Mouse (Mus musculus) right cerebral cortex, postnatal 4 days (tissue): ENCODE results near the gene Aff1.

Experiments used
- DNase-seq: peaks from one replicate; pipeline ENCODE4 v3.0.0-alpha.2; 2022

The Aff1 gene

DNA sequence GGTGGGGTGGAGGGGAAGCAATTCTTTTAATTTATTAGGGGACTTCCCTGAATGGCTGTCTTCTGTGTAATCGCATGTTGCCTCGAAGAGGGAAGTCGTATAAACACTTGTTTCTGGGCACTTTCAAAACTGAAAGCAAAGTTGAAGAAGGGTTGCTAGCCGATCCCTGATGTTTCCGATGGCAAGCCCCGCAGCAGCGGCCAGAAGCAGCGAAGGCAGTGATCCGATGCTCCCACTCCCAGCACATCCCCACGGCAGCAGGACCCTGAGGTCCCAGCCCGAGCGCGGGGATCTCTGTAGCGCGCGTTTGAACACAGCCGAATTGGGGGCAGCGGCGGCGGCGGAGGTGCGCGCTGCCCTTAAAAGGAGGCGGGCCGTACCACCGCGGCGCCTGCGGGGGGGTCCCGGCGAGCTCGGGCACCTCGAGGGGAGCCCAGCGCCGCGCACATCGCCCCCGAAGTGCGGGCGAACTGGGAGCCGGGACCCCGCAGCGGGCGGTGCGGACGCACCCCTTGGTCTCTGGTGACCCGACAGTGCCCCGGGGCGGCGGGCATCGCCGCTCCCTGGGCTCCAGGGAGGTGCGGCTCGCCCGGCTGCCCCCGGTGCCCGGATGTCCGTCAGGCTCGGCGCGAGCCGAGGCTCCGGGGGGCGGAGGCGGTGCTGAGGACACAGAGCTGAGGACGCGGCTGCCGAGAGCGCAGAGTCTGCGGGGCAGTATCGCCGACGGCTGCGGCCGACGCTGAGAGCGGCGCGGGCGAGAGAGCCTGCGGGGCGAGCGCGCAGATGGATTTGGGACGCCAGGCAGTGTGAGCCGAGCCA is 61.5 kb downstream of the Aff1 start:
- peak; percentile 76 for DNase-seq

GRCm38 (mm10) chr5:103754330-103755134 is 62.4 kb downstream of the Aff1 start:
- DNase-seq: no peak

GRCm38 (mm10) chr5:103755135-103755487 is 62.9 kb downstream of the Aff1 start:
- DNase-seq: no peak

- no peak for DNase-seq
Observed at GRCm38 (mm10) chr5:103756231-103756714, 64.1 kb downstream of the Aff1 start.

DNA sequence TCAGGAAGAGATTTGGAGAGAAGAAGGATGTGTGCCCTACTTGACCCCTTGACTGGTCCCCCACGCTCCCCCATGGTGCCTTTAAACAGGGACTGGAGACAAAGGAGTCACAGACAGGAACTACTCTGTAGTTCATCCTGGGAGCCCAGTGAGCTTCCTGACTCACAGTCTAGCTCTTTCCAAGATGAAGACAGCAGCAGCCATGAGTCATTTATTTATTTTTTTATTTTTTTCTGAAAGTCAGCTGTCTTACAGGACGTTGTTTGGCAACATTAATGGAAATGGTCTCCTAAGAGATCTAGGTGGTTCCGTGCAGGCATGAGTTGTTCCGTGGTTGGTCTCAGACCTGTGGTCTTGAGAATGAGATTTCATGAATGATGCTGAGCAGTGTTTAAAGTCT is 66.3 kb downstream of the Aff1 start:
- no peak for DNase-seq

GRCm38 (mm10) chr5:103759489-103760424 is 67.6 kb downstream of the Aff1 start:
- no peak for DNase-seq

- DNase-seq: no peak
Observed at GRCm38 (mm10) chr5:103760425-103761131, 68.4 kb downstream of the Aff1 start.

DNA sequence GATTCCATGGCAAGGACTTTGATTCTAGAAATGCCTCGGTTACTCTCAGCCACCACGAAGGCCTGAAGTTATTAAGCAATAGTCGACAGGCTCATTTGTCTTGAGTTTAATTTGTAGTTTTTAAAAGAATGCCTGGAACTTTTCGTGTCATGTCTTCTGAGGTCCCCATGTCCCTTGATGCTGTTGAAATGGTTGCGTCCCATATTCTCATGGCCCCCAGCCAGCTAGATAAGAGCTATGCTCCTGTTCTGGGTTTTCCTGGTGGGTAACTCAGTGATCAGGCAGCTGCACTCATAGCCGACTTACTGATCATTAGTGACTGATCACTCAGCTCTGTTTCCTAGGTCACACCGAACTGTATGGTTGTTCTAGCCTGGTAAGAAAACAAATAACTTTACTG is 69.6 kb downstream of the Aff1 start:
- DNase-seq: no peak

DNA sequence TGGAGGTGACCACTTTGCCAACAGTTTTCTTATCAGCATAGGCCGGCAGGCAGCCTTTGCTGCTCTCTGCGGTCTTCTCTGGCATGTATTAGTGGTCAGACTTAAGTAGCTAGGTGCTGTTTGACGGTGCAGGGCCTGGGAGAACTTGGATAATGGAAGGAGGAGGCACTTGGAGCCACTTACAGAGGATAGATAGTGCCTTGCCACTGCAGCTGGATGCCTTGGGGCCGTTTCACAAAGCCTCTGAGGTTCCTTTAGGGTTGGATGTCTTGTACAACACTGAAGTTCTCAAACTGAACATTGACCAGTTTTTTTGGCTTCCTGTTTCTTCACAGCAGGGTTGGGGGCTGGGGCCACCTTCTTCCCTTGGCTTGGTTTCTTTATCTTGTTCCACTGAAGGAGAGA is 70.7 kb downstream of the Aff1 start:
- no peak for DNase-seq

- no peak for DNase-seq
Observed at GRCm38 (mm10) chr5:103765356-103765755, 73.2 kb downstream of the Aff1 start.

DNA sequence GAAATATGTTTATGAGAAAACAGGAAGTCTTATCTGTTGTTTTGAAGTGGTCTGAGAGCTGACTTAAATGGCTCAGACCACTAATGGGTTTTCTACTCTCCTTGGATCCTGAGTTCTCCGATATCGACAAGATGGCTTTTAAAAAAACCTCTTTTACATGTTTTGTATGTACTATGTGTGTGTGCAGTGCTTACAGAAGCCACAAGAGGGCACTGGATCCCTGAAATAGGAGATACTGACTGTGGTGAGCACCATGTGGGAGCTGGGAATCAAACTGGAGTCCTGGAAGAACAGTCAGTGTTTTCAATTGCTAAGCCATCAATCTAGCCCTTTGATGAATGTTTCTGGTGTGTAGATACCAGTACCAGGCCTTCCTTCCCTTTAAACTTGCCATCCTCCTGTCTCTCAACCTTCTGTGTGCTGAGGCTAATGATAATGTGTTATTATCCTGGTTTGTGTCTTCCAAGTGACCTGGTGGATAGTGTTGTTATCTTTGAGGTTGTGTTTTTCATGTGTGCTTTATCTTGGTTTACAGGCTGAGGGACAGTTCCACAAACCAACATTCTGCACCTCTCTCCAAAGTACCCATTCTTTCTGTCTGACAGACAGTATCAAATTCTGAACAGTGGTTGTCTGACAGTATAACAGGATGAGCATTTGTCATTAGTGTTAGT is 73.7 kb downstream of the Aff1 start:
- DNase-seq: no peak

DNA sequence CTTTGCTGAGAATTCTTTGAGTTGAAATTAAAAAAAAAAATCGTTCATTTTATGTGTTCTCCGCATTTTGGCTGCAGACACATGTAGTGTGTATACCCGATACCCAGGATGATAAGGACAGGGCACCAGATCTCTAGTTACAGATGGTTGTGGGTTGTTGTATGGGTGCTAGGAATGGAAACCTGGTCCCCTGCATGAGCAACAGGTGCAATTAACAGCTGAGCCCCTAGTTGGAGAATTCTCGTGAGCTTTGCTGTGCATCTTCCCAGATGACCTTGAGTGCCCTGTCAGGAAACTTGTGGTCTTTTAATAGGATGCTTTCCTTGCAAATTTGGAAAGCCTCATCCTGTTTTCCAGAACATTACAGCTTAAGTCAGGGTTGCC is 74.2 kb downstream of the Aff1 start:
- DNase-seq: no peak

- no peak for DNase-seq
Observed at GRCm38 (mm10) chr5:103768961-103769360, 76.8 kb downstream of the Aff1 start.

DNA sequence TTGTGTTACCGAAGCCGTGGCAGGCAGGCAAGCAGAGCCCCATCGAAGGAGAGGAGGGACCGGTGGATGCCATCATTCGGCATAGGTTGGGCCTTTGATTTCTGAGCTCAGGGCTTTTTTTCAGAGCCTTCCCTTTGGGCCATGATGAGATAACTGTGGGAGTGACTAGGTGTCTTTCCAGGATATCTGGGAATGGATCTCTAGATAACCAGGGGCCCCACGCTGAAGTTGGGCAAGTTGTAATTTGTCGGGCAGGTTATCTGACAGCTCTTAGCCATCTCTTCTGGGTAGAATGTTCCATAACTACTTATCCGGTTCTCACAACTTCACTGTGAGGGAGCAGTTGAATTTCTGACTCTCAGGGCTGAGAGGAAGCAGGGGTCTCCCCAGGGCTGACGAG is 77.5 kb downstream of the Aff1 start:
- no peak for DNase-seq

DNA sequence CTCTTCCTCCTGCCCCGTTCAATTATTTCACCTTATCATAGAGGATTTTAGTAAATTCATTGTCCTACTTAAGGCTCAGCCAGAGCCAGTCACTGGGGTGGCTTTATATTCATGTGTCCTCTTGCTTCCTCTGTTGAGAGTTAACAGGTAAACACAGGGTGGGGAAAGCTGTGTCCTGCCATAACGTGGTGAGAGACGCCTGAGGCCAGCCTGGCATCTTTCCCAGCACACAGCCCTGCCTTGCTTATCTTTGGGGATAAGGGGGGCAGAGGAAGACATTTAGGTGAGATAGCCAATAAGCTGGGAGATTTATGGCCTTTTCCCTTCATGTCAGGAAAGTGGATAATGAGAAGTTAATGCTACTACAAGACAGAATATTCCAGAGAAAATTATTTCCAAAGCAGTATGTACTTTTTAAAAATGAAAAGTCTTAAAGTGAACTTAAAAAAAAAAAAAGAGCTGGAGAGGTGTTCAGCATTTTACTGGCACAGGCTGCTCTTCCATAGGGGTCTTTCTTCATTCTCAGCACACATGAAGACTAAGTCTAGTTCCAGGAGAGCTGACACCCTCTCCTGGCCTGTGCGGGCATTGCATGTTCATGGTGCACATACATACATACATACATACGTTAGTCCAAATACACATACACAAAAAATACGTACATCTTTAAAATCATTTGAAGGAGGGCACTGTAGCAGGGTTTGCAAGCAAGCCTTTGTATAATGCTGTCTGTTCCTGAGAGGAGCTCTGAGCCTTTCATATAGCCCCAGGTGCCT is 78.5 kb downstream of the Aff1 start:
- DNase-seq: no peak

- DNase-seq: no peak
Observed at GRCm38 (mm10) chr5:103771380-103771779, 79.2 kb downstream of the Aff1 start.

GRCm38 (mm10) chr5:103772252-103772651 is 80.1 kb downstream of the Aff1 start:
- DNase-seq: no peak

GRCm38 (mm10) chr5:103773100-103773552 is 81.0 kb downstream of the Aff1 start:
- no peak for DNase-seq

DNA sequence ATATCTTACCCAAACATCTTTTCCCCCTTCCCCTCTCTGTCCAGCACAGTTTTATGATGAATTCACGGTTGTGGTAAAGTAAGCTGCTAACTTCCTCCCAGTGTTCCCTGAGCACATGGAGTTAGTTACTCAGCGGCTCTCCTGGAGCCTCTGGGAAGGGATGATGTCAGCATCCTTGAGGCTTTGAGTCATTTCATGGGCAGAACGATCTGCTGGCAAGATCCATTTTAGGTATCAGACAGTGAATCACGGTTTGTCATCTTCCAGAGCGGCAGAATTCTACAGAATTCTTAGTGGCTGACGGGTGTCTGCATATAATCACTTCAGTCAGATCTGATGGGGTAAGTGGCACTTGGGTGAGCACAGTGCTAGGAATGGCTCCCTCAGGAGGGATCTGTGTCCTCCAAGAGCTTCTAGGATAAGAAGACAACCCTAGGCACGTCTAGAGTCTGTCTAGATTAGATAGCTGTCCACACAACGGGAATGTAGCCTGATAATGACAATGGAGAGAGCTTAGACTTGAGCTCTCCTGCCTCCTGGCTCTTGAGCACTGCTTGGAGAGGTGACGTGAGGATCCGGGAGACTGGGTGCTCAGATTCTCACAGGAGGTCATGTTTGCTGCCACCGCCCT is 82.6 kb downstream of the Aff1 start:
- DNase-seq: no peak

GRCm38 (mm10) chr5:103775429-103775828 is 83.3 kb downstream of the Aff1 start:
- DNase-seq: no peak
